Mouse (Mus musculus) ES-Bruce4 (cell line): ENCODE measurements around the gene Ndufs7. TPM values are rescaled to one million over a fixed set of nuclear protein-coding genes. Genes with fewer than 3 reads are reported as not detected.

Source experiments
- H3K27ac ChIP-seq: 2 replicates; pipeline ENCODE4 v1.5.1; 2012; ENCODE audit warnings: low read length, inconsistent platforms; ENCODE audit not compliant: insufficient read depth
- H3K27me3 ChIP-seq: 2 replicates; pipeline ENCODE4 v1.6.1; 2012; ENCODE audit warnings: mild to moderate bottlenecking, low read length, inconsistent platforms; ENCODE audit not compliant: control insufficient read depth, poor library complexity, insufficient read depth, severe bottlenecking
- H3K36me3 ChIP-seq: 2 replicates; pipeline ENCODE4 v1.6.1; 2012; ENCODE audit warnings: inconsistent platforms, mild to moderate bottlenecking, low read length, moderate library complexity; ENCODE audit not compliant: control insufficient read depth, poor library complexity, insufficient read depth, severe bottlenecking
- H3K4me1 ChIP-seq: one replicate; pipeline ENCODE4 v1.8.1; 2011; ENCODE audit warnings: low read length; ENCODE audit not compliant: control insufficient read depth, insufficient read depth
- H3K4me3 ChIP-seq: 2 replicates; pipeline ENCODE4 v1.5.1; 2011; ENCODE audit warnings: low read depth, mild to moderate bottlenecking, low read length
- H3K9ac ChIP-seq: 2 replicates; pipeline ENCODE4 v1.6.1; 2012; ENCODE audit warnings: low read depth, mild to moderate bottlenecking, inconsistent platforms; ENCODE audit not compliant: poor library complexity, severe bottlenecking
- H3K9me3 ChIP-seq: replicated peaks from 2 replicates; pipeline ENCODE4 v1.6.1; 2012; ENCODE audit warnings: mild to moderate bottlenecking, low read length, inconsistent platforms; ENCODE audit not compliant: control insufficient read depth, poor library complexity, insufficient read depth, severe bottlenecking
- CTCF ChIP-seq: IDR thresholded peaks from one replicate; pipeline ENCODE4 v1.8.1; 2011; ENCODE audit warnings: low read depth, low read length
- EP300 ChIP-seq: IDR thresholded peaks from 2 replicates; pipeline ENCODE4 v1.6.1; 2011; ENCODE audit warnings: low read depth, low read length; ENCODE audit not compliant: insufficient read depth
- POLR2A ChIP-seq: IDR thresholded peaks from one replicate; pipeline ENCODE4 v1.8.1; 2011; ENCODE audit warnings: low read length; ENCODE audit not compliant: insufficient read depth
- polyA plus RNA-seq: library from polyadenylated mRNA; stranded (reverse); fragments of >200 nt; gene quantifications from 2 replicates; pipeline ENCODE4 v1.2.4, GENCODE M21; 2011; ENCODE audit warnings: low read depth; ENCODE audit not compliant: missing spikeins, insufficient read depth, insufficient read length

Ndufs7 gene
- polyA plus RNA-seq, 1 experiment = 63.9 TPM

- Histone ChIP-seq H3K27me3 (no peaks in the 10 kb centered on the region), H3K9ac (peak within 1 kb of the TSS; percentile 84), H3K4me3 (peak within 1 kb of the TSS; percentile 83), H3K27ac (peak within 1 kb of the TSS; percentile 35), H3K36me3 (peaks cover 27% of the 10 kb centered on the region), H3K9me3 (no peaks in the 10 kb centered on the region), H3K4me1 (peaks cover 1% of the 10 kb centered on the region)
- TF ChIP-seq POLR2A (peak; percentile 86), EP300 (0 out of 2 replicates have a peak, but pooled peaks have one; percentile 8), CTCF (peak; percentile 60)
These were observed 43.6 kb downstream of the Ndufs7 start, which contains the start of gene Rps15 for GRCm38 (mm10) chr10:80292251-80293146. Rps15 (plus strand) TSS chr10:80292453.

DNA sequence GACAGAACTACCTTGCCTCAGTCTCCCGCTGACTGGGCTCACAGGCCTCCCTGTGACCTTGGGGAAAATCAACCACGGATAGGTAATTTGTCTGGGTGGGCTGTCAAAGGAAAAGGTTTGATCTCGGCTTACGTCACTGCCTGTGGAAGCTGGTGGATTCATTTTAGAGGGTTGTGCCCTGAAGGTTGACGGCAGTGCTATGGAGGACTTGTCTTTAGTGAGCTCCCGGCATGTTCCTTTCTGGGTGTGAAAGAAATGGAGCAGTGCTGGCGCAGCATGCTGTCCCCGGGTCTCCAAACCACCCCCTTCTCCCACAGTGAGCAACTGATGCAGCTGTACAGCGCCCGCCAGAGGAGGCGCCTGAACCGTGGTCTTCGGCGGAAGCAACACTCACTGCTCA is 44.4 kb downstream of the Ndufs7 start:
- peaks cover 25% of the 10 kb centered on the region for H3K36me3 ChIP-seq
- peaks cover 3% of the 10 kb centered on the region for H3K4me1 ChIP-seq
- TF ChIP-seq EP300 = no peak
- peak overlapping the region; percentile 35 for H3K27ac ChIP-seq
- peak overlapping the region; percentile 83 for H3K4me3 ChIP-seq
- H3K9ac ChIP-seq = peak overlapping the region; percentile 84
- H3K9me3 ChIP-seq = no peaks in the 10 kb centered on the region
- no peaks in the 10 kb centered on the region for H3K27me3 ChIP-seq

DNA sequence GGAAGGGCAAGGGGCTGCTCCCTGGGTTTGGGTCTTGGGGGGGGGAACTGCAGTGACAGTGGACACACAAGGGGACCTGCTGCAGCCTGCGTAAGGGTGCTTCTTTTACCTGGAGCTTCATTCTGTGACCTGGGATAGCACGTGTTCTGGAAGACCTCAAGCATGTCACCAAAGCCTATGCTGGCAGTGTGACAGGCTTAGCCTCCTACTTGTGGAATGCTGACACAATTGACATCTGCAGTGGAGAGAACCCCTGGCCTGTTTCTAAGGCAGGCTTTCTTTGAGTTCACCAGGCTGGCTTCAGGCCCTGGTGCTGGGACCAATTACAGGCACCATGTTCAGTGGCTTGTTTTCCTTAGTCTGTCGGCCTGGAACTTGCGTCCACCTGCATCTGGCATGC is 45.4 kb downstream of the Ndufs7 start:
- TF ChIP-seq POLR2A (no peak), EP300 (no peak), CTCF (no peak)
- no peaks in the 10 kb centered on the region for H3K9me3 ChIP-seq
- peak overlapping the region; percentile 48; the same call in 1 of the 2 replicates for H3K27ac ChIP-seq
- H3K27me3 ChIP-seq = no peaks in the 10 kb centered on the region
- H3K9ac ChIP-seq = no peak overlapping the region
- H3K4me3 ChIP-seq = peak overlapping the region; percentile 83
- H3K4me1 ChIP-seq = peaks cover 3% of the 10 kb centered on the region
- H3K36me3 ChIP-seq = peaks cover 25% of the 10 kb centered on the region

DNA sequence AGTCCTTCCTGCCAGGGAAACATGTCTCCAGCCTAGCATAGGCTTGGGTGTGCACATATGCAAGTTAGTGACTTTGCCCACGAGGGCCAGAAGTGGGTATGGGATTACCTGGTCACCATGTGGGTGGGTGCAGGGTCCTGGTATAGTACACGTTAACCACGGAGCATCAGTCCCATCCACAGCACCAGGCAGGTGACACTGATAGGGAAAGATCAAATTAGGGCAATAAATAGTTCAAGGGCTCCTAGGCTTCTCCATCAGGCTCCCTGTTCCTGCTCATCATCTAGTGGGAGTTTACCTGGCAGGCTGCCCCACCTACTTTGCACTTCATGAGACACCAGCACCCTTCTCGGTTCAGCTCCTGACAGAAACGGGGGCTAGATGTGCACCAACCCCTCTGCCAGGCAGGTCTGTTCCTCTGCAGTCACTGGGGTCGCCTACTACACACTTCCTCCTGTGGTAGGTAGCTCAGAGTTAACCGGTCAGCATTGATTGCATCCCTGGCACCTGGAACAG is 45.9 kb downstream of the Ndufs7 start:
- H3K36me3 ChIP-seq = peaks cover 25% of the 10 kb centered on the region
- H3K9me3 ChIP-seq = no peaks in the 10 kb centered on the region
- no peak overlapping the region for H3K9ac ChIP-seq
- H3K4me1 ChIP-seq = peaks cover 3% of the 10 kb centered on the region
- TF ChIP-seq EP300 = no peak
- no peak for TF ChIP-seq CTCF
- no peak for TF ChIP-seq POLR2A
- H3K27ac ChIP-seq = peak overlapping the region; percentile 48; the same call in 1 of the 2 replicates
- no peaks in the 10 kb centered on the region for H3K27me3 ChIP-seq
- H3K4me3 ChIP-seq = no peak overlapping the region

DNA sequence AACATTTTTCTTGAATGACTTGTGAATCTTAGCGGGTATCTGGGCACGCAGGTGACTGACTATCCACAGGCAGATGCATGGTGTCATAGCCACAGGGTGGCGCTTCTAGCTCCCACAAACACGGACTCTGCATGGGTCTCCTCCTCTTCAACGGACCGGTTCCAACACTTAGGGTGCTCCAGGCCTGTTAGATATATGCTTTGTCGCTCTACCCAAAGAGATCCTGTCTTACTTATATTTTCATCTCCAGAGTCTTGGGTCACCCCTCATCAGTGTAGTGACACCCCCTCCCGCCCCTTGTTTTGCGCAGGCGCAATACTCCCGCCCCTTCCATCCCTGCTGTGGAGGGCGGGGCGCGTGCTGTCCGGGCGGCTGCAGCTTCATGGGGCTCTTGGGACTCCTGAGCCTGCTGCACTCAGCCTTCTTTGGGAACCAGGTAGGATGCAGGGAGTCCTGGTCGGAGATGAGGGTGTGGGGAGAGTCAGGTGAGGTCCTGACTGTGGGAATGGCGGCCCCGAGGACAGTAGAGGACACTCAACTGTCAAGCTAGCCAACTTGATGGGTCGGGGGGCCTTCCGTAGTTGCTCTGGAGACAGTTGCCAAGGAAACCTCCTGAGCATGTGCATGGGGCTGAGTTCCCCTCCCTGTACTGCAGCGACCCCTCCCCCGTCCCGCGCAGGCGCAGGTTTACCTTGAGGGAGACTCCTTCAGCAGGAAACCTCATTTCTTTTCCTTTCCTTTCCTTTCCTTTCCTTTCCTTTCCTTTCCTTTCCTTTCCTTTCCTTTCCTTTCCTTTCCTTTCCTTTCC is 46.9 kb downstream of the Ndufs7 start, which contains the start of gene Apc2:
Apc2 (plus strand) TSS at position 360 of the 808 bp plus-strand sequence.
- Histone ChIP-seq H3K27ac (peak within 1 kb of the TSS; percentile 48; the same call in 1 of the 2 replicates), H3K4me1 (peaks cover 3% of the 10 kb centered on the region)

More for the DNA sequence above, 46.9 kb downstream of the Ndufs7 start, which contains the start of gene Apc2:
- peaks cover 25% of the 10 kb centered on the region for H3K36me3 ChIP-seq
- peak within 1 kb of the TSS; percentile 82 for H3K4me3 ChIP-seq
- TF ChIP-seq EP300 = no peak
- TF ChIP-seq CTCF = peak; percentile 73
- no peak for TF ChIP-seq POLR2A
- no peak within 1 kb of the TSS for H3K9ac ChIP-seq
- H3K9me3 ChIP-seq = no peaks in the 10 kb centered on the region
- H3K27me3 ChIP-seq = no peaks in the 10 kb centered on the region
